Mouse (Mus musculus): ENCODE results near the gene Gal3st1. TPM values are rescaled to one million over a fixed set of nuclear protein-coding genes. Genes with fewer than 3 reads are reported as not detected.

Gal3st1 gene
- total and polyA plus RNA-seq, 3 experiments, result 0.08 TPM; not detected in 2

DNA sequence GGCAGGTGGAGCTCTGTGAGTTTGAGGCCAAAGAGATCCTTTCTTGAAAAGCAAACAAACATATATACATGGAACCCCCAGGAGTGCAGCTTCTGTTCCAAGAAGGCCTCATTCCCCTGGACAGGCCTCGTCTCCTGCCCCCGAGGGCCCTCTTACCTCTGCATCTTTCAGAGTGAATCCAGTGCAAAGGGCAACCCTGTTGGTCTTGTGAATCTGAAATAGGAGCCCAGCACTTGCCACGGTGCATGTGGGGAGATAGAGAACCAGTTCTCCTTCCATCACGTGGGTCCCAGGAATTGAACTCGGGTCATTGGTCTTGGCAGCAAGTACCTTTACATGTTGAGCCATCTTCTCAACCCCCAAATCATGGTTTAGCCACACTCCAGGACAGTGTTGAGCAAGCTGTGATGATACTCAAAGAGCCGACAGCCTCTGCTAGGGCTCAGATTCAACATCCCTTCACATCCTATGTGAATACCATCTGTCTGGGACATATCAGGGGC lies 57.7 kb downstream of the Gal3st1 start:
- H3K4me2 ChIP-seq (ENCODE audit: insufficient read depth, low read depth, poor library complexity, severe bottlenecking), result no peak overlapping the region
- no peaks in the 10 kb centered on the region for H3K9me3 ChIP-seq (replicated peaks; ENCODE audit: low read length)
- no peak overlapping the region for H3K4me3 ChIP-seq (replicated peaks in 1 of 3; ENCODE audit: low read depth in 2 of 3, low read length in 2 of 3, poor library complexity in 1 of 3)
- no peak for DNase-seq (ENCODE audit: extremely low read depth)
- no peaks in the 10 kb centered on the region for H3K79me2 ChIP-seq (replicated peaks; ENCODE audit: control insufficient read depth, extremely low read depth, insufficient read depth, poor library complexity, severe bottlenecking)
- in situ Hi-C loops (cut with MboI; ENCODE audit: low pct_ligation_motif_present, low pct_unique_long_range_greater_than_20kb, low sequenced_read_pairs) (loop anchor here (5.0 kb wide), 1 partner anchor 36 kb away; no protein-coding TSS in a partner anchor), dilution Hi-C loops (cut with MboI; ENCODE audit: extremely low pct_ligation_motif_present, extremely low pct_unique_long_range_greater_than_20kb, low sequenced_read_pairs) (no loop called here)
- no peak overlapping the region for H3K27ac ChIP-seq (ENCODE audit: insufficient read depth, low read depth)
- no peak for TF ChIP-seq MAFK (IDR thresholded peaks at IDR 0.05; ENCODE audit: insufficient replicate concordance, low read length)
- TF ChIP-seq JUN (IDR thresholded peaks at IDR 0.05; ENCODE audit: insufficient read depth, low read depth, low read length), result no peak
- TF ChIP-seq TCF12 (IDR thresholded peaks at IDR 0.05; ENCODE audit: low read depth, low read length), result no peak
- TF ChIP-seq IRF4 (IDR thresholded peaks at IDR 0.05; ENCODE audit: low read depth, low read length), result no peak
- TF ChIP-seq POLR2A (IDR thresholded peaks at IDR 0.05; ENCODE audit: low read depth, low read length), result no peak
- no peak for TF ChIP-seq JUND (conservative IDR thresholded peaks at IDR 0.05; ENCODE audit: low read depth, low read length)
- TF ChIP-seq KAT2A (IDR thresholded peaks at IDR 0.05; ENCODE audit: insufficient replicate concordance, low read length), result no peak
- TF ChIP-seq CHD1 (IDR thresholded peaks at IDR 0.05; ENCODE audit: low read depth, low read length), result no peak
- TF ChIP-seq ZKSCAN1 (IDR thresholded peaks at IDR 0.05; ENCODE audit: borderline replicate concordance, low read depth, low read length), result no peak
- TF ChIP-seq NRF1 (IDR thresholded peaks at IDR 0.05; ENCODE audit: low read depth, low read length), result no peak
- TF ChIP-seq USF2 (conservative IDR thresholded peaks at IDR 0.05; ENCODE audit: low read depth, low read length), result no peak
- TF ChIP-seq UBTF (IDR thresholded peaks at IDR 0.05; ENCODE audit: low read depth, low read length), result no peak
- no peak for TF ChIP-seq RCOR1 (conservative IDR thresholded peaks at IDR 0.05; ENCODE audit: low read depth, low read length)
- TF ChIP-seq MXI1 (IDR thresholded peaks at IDR 0.05; ENCODE audit: low read depth, low read length), result no peak
- TF ChIP-seq ETS1 (conservative IDR thresholded peaks at IDR 0.05; ENCODE audit: low read depth, low read length), result no peak
- no peak for TF ChIP-seq RAD21 (IDR thresholded peaks at IDR 0.05; ENCODE audit: low read depth, low read length)
- TF ChIP-seq ZMIZ1 (IDR thresholded peaks at IDR 0.05; ENCODE audit: low read depth, low read length), result no peak
- TF ChIP-seq NELFE (IDR thresholded peaks at IDR 0.05; ENCODE audit: low read depth, low read length), result no peak
- TF ChIP-seq USF1 (IDR thresholded peaks at IDR 0.05; ENCODE audit: low read depth, low read length), result no peak
- no peak for TF ChIP-seq ELF1 (IDR thresholded peaks at IDR 0.05; ENCODE audit: low read depth, low read length)
- H3K27me3 ChIP-seq (replicated peaks), result no peaks in the 10 kb centered on the region
- H3K9ac ChIP-seq (ENCODE audit: insufficient read depth, low read depth), result no peak overlapping the region
- H3K4me1 ChIP-seq (ENCODE audit: control insufficient read depth in 1 of 2, insufficient read depth in 2 of 2), result peaks cover 0 to 12% of the 10 kb centered on the region in 2 experiments; a peak in 2 of 4 replicates
- peaks cover 0 to 4% of the 10 kb centered on the region in 2 experiments for H3K36me3 ChIP-seq (replicated peaks in 1 of 2; ENCODE audit: control insufficient read depth in 1 of 2, insufficient read depth in 1 of 2, low read length in 1 of 2)

GRCm38 (mm10) chr11:4043081-4043480 lies 59.6 kb downstream of the Gal3st1 start:
- Histone ChIP-seq H3K79me2 (replicated peaks; ENCODE audit: control insufficient read depth, extremely low read depth, insufficient read depth, poor library complexity, severe bottlenecking) (no peaks in the 10 kb centered on the region), H3K27me3 (replicated peaks) (peaks cover 6% of the 10 kb centered on the region), H3K9ac (ENCODE audit: insufficient read depth, low read depth) (no peak overlapping the region), H3K4me1 (ENCODE audit: control insufficient read depth in 1 of 2, insufficient read depth in 2 of 2) (no peaks in the 10 kb centered on the region), H3K4me3 (replicated peaks in 1 of 3; ENCODE audit: low read depth in 2 of 3, low read length in 2 of 3, poor library complexity in 1 of 3) (no peak overlapping the region), H3K36me3 (replicated peaks in 1 of 2; ENCODE audit: control insufficient read depth in 1 of 2, insufficient read depth in 1 of 2, low read length in 1 of 2) (peaks cover 0 to 4% of the 10 kb centered on the region in 2 experiments), H3K27ac (ENCODE audit: insufficient read depth, low read depth) (no peak overlapping the region), H3K4me2 (ENCODE audit: insufficient read depth, low read depth, poor library complexity, severe bottlenecking) (no peak overlapping the region), H3K9me3 (replicated peaks; ENCODE audit: low read length) (no peaks in the 10 kb centered on the region)
- no peak for TF ChIP-seq MAZ (IDR thresholded peaks at IDR 0.05; ENCODE audit: low read depth, low read length)
- TF ChIP-seq MAX (IDR thresholded peaks at IDR 0.05; ENCODE audit: low read length), result no peak
- no peak for TF ChIP-seq ZMIZ1 (IDR thresholded peaks at IDR 0.05; ENCODE audit: low read depth, low read length)
- no peak for TF ChIP-seq MXI1 (IDR thresholded peaks at IDR 0.05; ENCODE audit: low read depth, low read length)
- no peak for TF ChIP-seq UBTF (IDR thresholded peaks at IDR 0.05; ENCODE audit: low read depth, low read length)
- no peak for TF ChIP-seq USF2 (conservative IDR thresholded peaks at IDR 0.05; ENCODE audit: low read depth, low read length)
- no peak for TF ChIP-seq CTCF (conservative IDR thresholded peaks at IDR 0.05 in 1 of 2, IDR thresholded peaks at IDR 0.05 in 1 of 2; ENCODE audit: low read depth in 2 of 2, low read length in 2 of 2)
- TF ChIP-seq ZKSCAN1 (IDR thresholded peaks at IDR 0.05; ENCODE audit: borderline replicate concordance, low read depth, low read length), result no peak
- TF ChIP-seq SMC3 (IDR thresholded peaks at IDR 0.05; ENCODE audit: low read depth, low read length), result no peak
- TF ChIP-seq NRF1 (IDR thresholded peaks at IDR 0.05; ENCODE audit: low read depth, low read length), result no peak
- no peak for TF ChIP-seq GABPA (IDR thresholded peaks at IDR 0.05; ENCODE audit: insufficient replicate concordance, low read depth, low read length)
- TF ChIP-seq BHLHE40 (IDR thresholded peaks at IDR 0.05; ENCODE audit: low read depth, low read length), result no peak
- TF ChIP-seq E2F4 (IDR thresholded peaks at IDR 0.05; ENCODE audit: insufficient replicate concordance, low read depth, low read length), result no peak
- TF ChIP-seq PAX5 (IDR thresholded peaks at IDR 0.05; ENCODE audit: low read length), result no peak
- no peak for TF ChIP-seq TBP (conservative IDR thresholded peaks at IDR 0.05; ENCODE audit: low read depth, low read length)
- DNase-seq (ENCODE audit: extremely low read depth), result no peak
- in situ Hi-C loops (cut with MboI; ENCODE audit: low pct_ligation_motif_present, low pct_unique_long_range_greater_than_20kb, low sequenced_read_pairs), result loop anchor here (5.0 kb wide), 1 partner anchor 34 kb away; no protein-coding TSS in a partner anchor
- dilution Hi-C loops (cut with MboI; ENCODE audit: extremely low pct_ligation_motif_present, extremely low pct_unique_long_range_greater_than_20kb, low sequenced_read_pairs), result no loop called here
